Mouse (Mus musculus): ENCODE results near the gene Lrrn4cl. TPM values are rescaled to one million over a fixed set of nuclear protein-coding genes. Genes with fewer than 3 reads are reported as not detected.
"Not testable (repeated sequence)": the region's sequence is repeated elsewhere in the genome, so short reads cannot be mapped to it uniquely, and the experiment has no call there.

Lrrn4cl gene
- total RNA-seq, 2 experiments from 2014 or later, result 7.3 to 7.8 TPM

GRCm38 (mm10) chr19:8841012-8841411 is 9.6 kb upstream of the Lrrn4cl start:
- intact Hi-C loops (cut with DNase I), result no loop called here

GRCm38 (mm10) chr19:8842961-8843360 is 7.6 kb upstream of the Lrrn4cl start:
- no peak for DNase-seq
- intact Hi-C loops (cut with DNase I), result no loop called here
- H3K4me3 ChIP-seq, result no peak overlapping the region
- no peak overlapping the region for H3K27ac ChIP-seq
- TF ChIP-seq CTCF (IDR thresholded peaks at IDR 0.05), result no peak

More at GRCm38 (mm10) chr19:8841012-8841411, 9.6 kb upstream of the Lrrn4cl start:
- no peak for TF ChIP-seq CTCF (IDR thresholded peaks at IDR 0.05)
- DNase-seq, result no peak
- H3K4me3 ChIP-seq, result peak overlapping the region; percentile 82
- H3K27ac ChIP-seq, result peak overlapping the region; percentile 71

- no peak overlapping the region for H3K4me3 ChIP-seq
- intact Hi-C loops (cut with DNase I), result loop anchor here (2.0 kb wide), 1 partner anchor 266 kb away; no protein-coding TSS in a partner anchor
- peak overlapping the region; percentile 20 for H3K27ac ChIP-seq
- DNase-seq, result peak; percentile 82
- peak; percentile 81 for TF ChIP-seq CTCF (IDR thresholded peaks at IDR 0.05)
Observed at GRCm38 (mm10) chr19:8844371-8845129, 6.0 kb upstream of the Lrrn4cl start.

- no peak for TF ChIP-seq CTCF (IDR thresholded peaks at IDR 0.05)
- intact Hi-C loops (cut with DNase I), result no loop called here
- DNase-seq, result no peak
- no peak overlapping the region for H3K4me3 ChIP-seq
- no peak overlapping the region for H3K27ac ChIP-seq
Observed at GRCm38 (mm10) chr19:8848356-8848755, 2.2 kb upstream of the Lrrn4cl start.

GRCm38 (mm10) chr19:8851639-8852038 is 1.1 kb downstream of the Lrrn4cl start:
- intact Hi-C loops (cut with DNase I), result no loop called here
- DNase-seq, result no peak
- H3K4me3 ChIP-seq, result peak overlapping the region; percentile 67
- no peak for TF ChIP-seq CTCF (IDR thresholded peaks at IDR 0.05)
- H3K27ac ChIP-seq, result peak overlapping the region; percentile 88

- Histone ChIP-seq H3K4me3 (peak overlapping the region; percentile 67), H3K27ac (peak overlapping the region; percentile 88)
- intact Hi-C loops (cut with DNase I), result no loop called here
- TF ChIP-seq CTCF (IDR thresholded peaks at IDR 0.05), result no peak
- DNase-seq, result peak; percentile 81
Observed at GRCm38 (mm10) chr19:8852236-8852928, 1.8 kb downstream of the Lrrn4cl start.

- Histone ChIP-seq H3K27ac (no peak overlapping the region), H3K4me3 (peak overlapping the region; percentile 67)
- no peak for DNase-seq
- intact Hi-C loops (cut with DNase I), result no loop called here
- no peak for TF ChIP-seq CTCF (IDR thresholded peaks at IDR 0.05)
Observed at GRCm38 (mm10) chr19:8853117-8853516, 2.5 kb downstream of the Lrrn4cl start.

- Histone ChIP-seq H3K4me3 (no peak overlapping the region), H3K27ac (no peak overlapping the region)
- DNase-seq, result peak; percentile 62
- intact Hi-C loops (cut with DNase I), result loop anchor here (1.0 kb wide), 1 partner anchor 253 kb away; no protein-coding TSS in a partner anchor
- TF ChIP-seq CTCF (IDR thresholded peaks at IDR 0.05), result peak; percentile 79
Observed at GRCm38 (mm10) chr19:8857689-8858088, 7.1 kb downstream of the Lrrn4cl start.

- H3K27ac ChIP-seq, result no peak overlapping the region
- peak; percentile 54 for TF ChIP-seq CTCF (IDR thresholded peaks at IDR 0.05)
- no peak for DNase-seq
- no peak overlapping the region for H3K4me3 ChIP-seq
- intact Hi-C loops (cut with DNase I), result no loop called here
Observed at GRCm38 (mm10) chr19:8859018-8859417, 8.4 kb downstream of the Lrrn4cl start.

GRCm38 (mm10) chr19:8864265-8864664 is 13.7 kb downstream of the Lrrn4cl start:
- no peak for TF ChIP-seq CTCF (IDR thresholded peaks at IDR 0.05)
- DNase-seq, result no peak

GRCm38 (mm10) chr19:8870381-8870780 is 19.8 kb downstream of the Lrrn4cl start:
- Histone ChIP-seq H3K4me3 (peak overlapping the region; percentile 94), H3K27ac (peak overlapping the region; percentile 94)
- intact Hi-C loops (cut with DNase I), result loop anchor here (2.0 kb wide), 1 partner anchor 28 kb away; the partner anchor contains the start of gene Ganab
- DNase-seq, result not testable (repeated sequence)

More at GRCm38 (mm10) chr19:8864265-8864664, 13.7 kb downstream of the Lrrn4cl start:
- intact Hi-C loops (cut with DNase I), result no loop called here
- no peak overlapping the region for H3K4me3 ChIP-seq
- no peak overlapping the region for H3K27ac ChIP-seq

- Histone ChIP-seq H3K27ac (peak overlapping the region; percentile 94), H3K4me3 (peak overlapping the region; percentile 94)
- intact Hi-C loops (cut with DNase I), result loop anchor here (1.0 to 2.0 kb wide), 2 partner anchors 28 to 97 kb away; partner anchors contain the start of gene Ganab
- no peak for DNase-seq
- no peak for TF ChIP-seq CTCF (IDR thresholded peaks at IDR 0.05)
Observed at GRCm38 (mm10) chr19:8870838-8871237, 20.3 kb downstream of the Lrrn4cl start.
